Mouse (Mus musculus) testis, adult 2 months (tissue): ENCODE data around the gene Gstm7. TPM values are rescaled to one million over a fixed set of nuclear protein-coding genes. Genes with fewer than 3 reads are reported as not detected.
"Not testable (repeated sequence)": the region's sequence is repeated elsewhere in the genome, so short reads cannot be mapped to it uniquely, and the experiment has no call there.

Source experiments
- H3K27ac ChIP-seq: fragments of 200-500 bp; 2 replicates; pipeline ENCODE4 v1.5.1; 2012; ENCODE audit warnings: low read depth, low read length; ENCODE audit not compliant: control insufficient read depth, insufficient read depth
- H3K27me3 ChIP-seq: fragments of 200-500 bp; 2 replicates; pipeline ENCODE4 v1.6.1; 2012; ENCODE audit warnings: mild to moderate bottlenecking, low read length, moderate library complexity; ENCODE audit not compliant: control insufficient read depth, insufficient read depth
- H3K36me3 ChIP-seq: fragments of 200-500 bp; 2 replicates; pipeline ENCODE4 v1.6.1; 2012; ENCODE audit warnings: mild to moderate bottlenecking, low read length; ENCODE audit not compliant: control insufficient read depth, insufficient read depth
- H3K4me1 ChIP-seq: fragments of 200-500 bp; 2 replicates; pipeline ENCODE4 v1.6.1; 2012; ENCODE audit warnings: low read length; ENCODE audit not compliant: control insufficient read depth, insufficient read depth
- H3K4me3 ChIP-seq: fragments of 200-500 bp; 2 replicates; pipeline ENCODE4 v1.5.1; 2012; ENCODE audit warnings: low read depth, mild to moderate bottlenecking, low read length, moderate library complexity, mixed read lengths; ENCODE audit not compliant: control insufficient read depth
- CTCF ChIP-seq: fragments of 200-500 bp; IDR thresholded peaks from 2 replicates; pipeline ENCODE4 v1.5.1; 2012; ENCODE audit warnings: low read depth, mild to moderate bottlenecking, inconsistent platforms, low read length, moderate library complexity; ENCODE audit not compliant: control insufficient read depth, insufficient read depth, insufficient replicate concordance
- POLR2A ChIP-seq: fragments of 200-500 bp; IDR thresholded peaks from 2 replicates; pipeline ENCODE4 v1.6.1; 2012; ENCODE audit warnings: low read depth, mild to moderate bottlenecking, inconsistent platforms, low read length, moderate library complexity; ENCODE audit not compliant: control insufficient read depth
- polyA plus RNA-seq: library from polyadenylated mRNA; depleted of rRNA; stranded (reverse); fragments of >200 nt; gene quantifications from 2 replicates; pipeline ENCODE4 v1.2.3, GENCODE M21; 2012

Gene Gstm7
- polyA plus RNA-seq, 1 experiment, result 85.5 TPM

DNA sequence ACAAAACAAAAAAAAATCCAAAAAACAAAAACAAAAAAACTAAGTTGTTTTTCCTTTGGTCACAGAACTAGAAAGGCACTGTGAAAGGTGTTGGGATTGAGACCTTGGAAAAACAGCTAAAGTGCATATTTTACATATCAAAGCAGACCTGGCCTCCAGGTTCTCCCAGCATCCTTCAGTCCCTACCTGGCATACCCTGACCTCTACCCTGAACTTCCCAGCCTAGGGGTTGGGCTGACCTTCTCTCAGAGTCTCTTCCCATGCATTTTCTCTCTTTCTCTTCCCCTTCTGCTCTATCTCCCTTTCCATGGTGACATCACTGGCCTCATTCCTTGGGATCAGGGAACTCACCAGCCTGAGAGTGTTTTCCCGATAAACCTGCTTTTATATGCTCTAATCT, 34.0 kb upstream of the Gstm7 start:
- TF ChIP-seq POLR2A, result no peak
- TF ChIP-seq CTCF, result no peak
- no peaks in the 10 kb centered on the region for H3K36me3 ChIP-seq

DNA sequence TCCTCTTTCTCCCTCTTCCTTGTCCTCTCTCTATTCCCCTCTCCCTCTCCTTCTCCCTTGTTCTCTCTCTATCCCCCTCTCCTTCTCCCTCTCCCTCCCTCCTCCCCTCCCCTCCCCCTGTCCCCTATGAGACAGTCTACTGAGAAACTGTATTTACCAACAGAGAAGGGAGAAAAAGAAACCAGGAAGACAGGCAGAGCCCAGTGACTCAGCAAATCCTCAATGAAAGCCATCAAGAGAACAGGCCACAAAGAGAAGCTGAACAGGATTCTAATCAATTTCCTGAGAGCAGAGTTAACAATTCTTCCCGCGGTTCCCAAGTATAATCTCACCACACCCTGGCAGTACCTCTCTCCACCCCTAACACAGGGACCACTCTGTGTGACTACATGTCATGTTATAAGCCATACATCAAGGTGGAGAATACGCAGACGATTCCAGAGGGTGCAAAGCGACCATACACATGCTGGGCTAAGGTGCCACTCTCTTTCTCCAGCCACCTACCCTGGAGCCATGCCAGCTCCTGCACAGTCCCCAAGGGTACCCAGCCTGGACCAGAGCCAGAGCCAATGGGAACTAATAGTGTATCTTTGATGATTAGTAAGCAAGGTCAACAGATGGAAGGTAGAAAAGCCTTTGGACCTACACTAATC, 33.2 kb upstream of the Gstm7 start:
- Histone ChIP-seq H3K27ac (no peak overlapping the region), H3K4me1 (no peaks in the 10 kb centered on the region; the same call in 1 of the 2 replicates), H3K4me3 (no peak overlapping the region), H3K36me3 (no peaks in the 10 kb centered on the region), H3K27me3 (no peaks in the 10 kb centered on the region)
- TF ChIP-seq CTCF, result no peak
- TF ChIP-seq POLR2A, result no peak

More for the DNA sequence above, 34.0 kb upstream of the Gstm7 start:
- H3K4me3 ChIP-seq, result no peak overlapping the region
- H3K27me3 ChIP-seq, result no peaks in the 10 kb centered on the region
- no peaks in the 10 kb centered on the region; the same call in 1 of the 2 replicates for H3K4me1 ChIP-seq
- no peak overlapping the region for H3K27ac ChIP-seq

DNA sequence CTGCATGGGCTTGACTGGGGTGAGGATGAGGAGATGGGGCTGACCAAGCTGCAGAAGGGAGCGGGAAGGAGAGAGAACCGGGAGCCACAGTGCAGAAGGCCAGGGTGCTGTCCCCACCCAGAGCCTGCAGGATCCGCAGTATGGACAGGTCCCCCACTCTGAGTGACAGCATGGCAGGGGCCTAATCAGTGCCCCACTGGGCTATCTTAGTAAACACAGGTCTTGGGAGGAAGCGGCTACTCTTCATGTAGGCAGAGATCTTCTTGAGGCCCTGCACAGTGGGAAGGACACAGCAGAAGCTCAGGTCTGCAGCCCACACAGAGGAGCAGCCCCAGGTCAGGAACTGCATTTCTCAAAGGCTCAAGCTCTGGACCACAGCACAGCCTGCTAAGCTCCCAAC, 32.4 kb upstream of the Gstm7 start:
- Histone ChIP-seq H3K36me3 (no peaks in the 10 kb centered on the region), H3K27ac (no peak overlapping the region), H3K27me3 (no peaks in the 10 kb centered on the region), H3K4me3 (no peak overlapping the region), H3K4me1 (no peaks in the 10 kb centered on the region; the same call in 1 of the 2 replicates)
- TF ChIP-seq POLR2A, result no peak
- no peak for TF ChIP-seq CTCF

DNA sequence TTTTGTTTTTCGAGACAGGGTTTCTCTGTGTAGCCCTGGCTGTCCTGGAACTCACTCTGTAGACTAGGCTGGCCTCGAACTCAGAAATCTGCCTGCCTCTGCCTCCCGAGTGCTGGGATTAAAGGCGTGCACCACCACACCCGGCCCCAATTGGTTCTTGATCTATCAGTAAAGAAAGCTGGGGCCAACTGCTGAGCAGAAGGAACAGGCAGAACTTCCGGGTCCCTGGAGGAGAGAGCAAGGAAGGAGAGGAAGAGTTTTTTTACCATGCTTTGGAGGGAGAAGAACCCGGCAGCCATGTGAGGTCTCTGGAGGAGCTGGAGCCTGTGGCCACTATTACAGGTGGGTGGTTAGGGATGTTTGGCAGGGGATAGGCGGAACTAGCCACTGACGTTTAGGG, 23.6 kb upstream of the Gstm7 start:
- H3K27me3 ChIP-seq, H3K4me3 ChIP-seq, H3K27ac ChIP-seq, H3K36me3 ChIP-seq, H3K4me1 ChIP-seq: not testable (repeated sequence)

DNA sequence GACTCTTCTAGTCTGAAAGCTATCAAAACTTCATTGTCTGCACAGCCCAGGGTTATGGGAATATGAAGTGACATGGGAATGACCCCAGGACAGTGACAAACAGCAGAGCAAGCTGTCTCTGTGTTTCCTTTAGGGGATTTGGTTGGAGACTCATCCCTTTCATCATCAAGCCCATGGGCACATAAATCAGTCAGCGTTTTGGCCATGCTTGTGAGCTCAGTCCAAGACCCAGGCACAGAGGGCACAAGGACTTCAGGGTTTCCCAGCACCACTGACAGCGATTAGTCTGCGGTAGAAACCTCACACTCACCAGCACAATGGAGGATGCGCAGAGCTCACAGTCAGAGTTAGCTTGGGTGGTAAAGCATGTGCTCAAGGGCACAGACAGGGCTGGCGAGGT, 22.3 kb upstream of the Gstm7 start:
- no peak for TF ChIP-seq POLR2A
- no peak for TF ChIP-seq CTCF
- no peaks in the 10 kb centered on the region for H3K36me3 ChIP-seq
- H3K27me3 ChIP-seq, result no peaks in the 10 kb centered on the region
- H3K4me1 ChIP-seq, result no peaks in the 10 kb centered on the region; the same call in 1 of the 2 replicates
- H3K27ac ChIP-seq, result peak overlapping the region; percentile 9; the same call in 1 of the 2 replicates
- no peak overlapping the region for H3K4me3 ChIP-seq

DNA sequence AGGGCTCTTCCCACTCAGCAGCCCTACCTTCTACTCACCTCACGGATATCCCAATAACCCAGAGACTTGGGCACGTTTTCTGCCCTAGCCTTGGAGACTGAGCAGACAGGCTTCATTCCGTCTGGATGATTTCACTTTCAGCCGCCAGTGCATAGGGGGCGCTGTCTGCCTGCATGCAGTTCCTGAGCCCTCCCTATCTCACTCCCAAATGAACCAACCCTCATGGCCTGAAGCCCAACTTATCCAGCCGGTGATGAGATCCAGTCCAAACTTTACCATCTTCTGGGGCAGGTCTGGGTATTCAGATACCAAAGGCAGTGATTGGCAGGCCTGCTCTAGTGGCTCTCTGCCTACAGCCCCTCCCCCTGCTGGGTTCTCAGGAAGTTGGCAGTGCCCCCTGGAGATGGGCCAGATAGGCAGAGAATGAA, 21.7 kb upstream of the Gstm7 start:
- TF ChIP-seq POLR2A (no peak), CTCF (peak; percentile 79; the same call in 1 of the 2 replicates)
- Histone ChIP-seq H3K4me3 (no peak overlapping the region), H3K36me3 (no peaks in the 10 kb centered on the region), H3K27me3 (no peaks in the 10 kb centered on the region), H3K4me1 (no peaks in the 10 kb centered on the region; the same call in 1 of the 2 replicates), H3K27ac (peak overlapping the region; percentile 55; the same call in 1 of the 2 replicates)

DNA sequence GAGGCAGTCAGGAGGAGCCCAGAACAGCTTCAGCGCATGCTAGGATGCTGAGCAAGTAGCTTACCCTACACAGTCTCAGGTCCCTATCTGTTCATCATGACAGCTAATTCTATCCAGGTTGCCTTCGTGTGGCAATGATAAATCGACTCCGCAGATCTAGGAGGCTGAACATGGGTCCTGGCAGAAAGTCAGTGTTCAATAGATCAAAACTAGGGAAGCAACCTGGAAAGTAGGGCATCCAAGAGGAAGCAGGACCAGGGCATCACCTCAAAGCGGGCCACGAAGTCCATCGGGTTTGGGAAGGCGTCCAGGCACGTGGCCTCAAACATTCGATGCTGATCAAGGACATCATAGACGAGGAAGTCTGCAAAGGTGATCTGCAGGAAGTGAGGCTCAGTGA, 18.9 kb upstream of the Gstm7 start:
- no peaks in the 10 kb centered on the region for H3K36me3 ChIP-seq
- TF ChIP-seq POLR2A (no peak), CTCF (no peak)
- peaks cover 3% of the 10 kb centered on the region for H3K4me1 ChIP-seq
- H3K27ac ChIP-seq, result peak overlapping the region; percentile 37; the same call in 1 of the 2 replicates
- no peak overlapping the region for H3K4me3 ChIP-seq
- no peaks in the 10 kb centered on the region for H3K27me3 ChIP-seq

DNA sequence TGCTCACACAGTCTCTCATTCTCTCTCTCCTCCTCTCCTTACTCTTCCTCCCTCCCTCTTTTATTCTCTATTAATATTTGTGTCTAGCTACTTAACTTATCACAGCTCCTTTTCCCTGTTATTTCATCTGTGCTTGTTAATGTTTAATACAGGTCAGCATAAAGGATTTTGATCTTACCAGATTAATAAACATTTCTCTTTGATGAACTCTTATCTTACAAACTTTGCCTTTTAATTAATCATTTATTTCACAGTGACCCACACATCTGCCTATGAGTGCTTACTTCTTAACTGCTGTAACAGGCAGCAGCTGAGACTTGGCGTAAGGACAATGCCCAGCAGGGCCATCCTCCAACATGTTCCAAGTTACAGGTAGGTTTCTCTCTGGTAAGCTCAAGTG, 17.8 kb upstream of the Gstm7 start:
- H3K27me3 ChIP-seq, H3K36me3 ChIP-seq, H3K27ac ChIP-seq, H3K4me1 ChIP-seq, H3K4me3 ChIP-seq: not testable (repeated sequence)
